9 mouse cellular contexts compared by ENCODE assay signal in genomic region chr2:156126992-156127391, GRCm38 (mm10). TPM values are rescaled to one million over a fixed set of nuclear protein-coding genes. Genes with fewer than 3 reads are reported as not detected.
DNase-seq lines count a peak whose midpoint lies in the region; ATAC-seq and TF ChIP-seq lines count a peak whose summit lies in the region.
"Had no signal": no experiment of that assay in that cellular context is flagged by ENCODE, and none has a peak within 500 bp of the region (broad histone marks: within the 10 kb centered on the region; RNA-seq: fewer than 3 reads in every experiment).

TSS of gene Gm28036 (minus strand) at chr2:156127092.

- no peak within 1 kb of the TSS for H3K4me3 ChIP-seq in layer of hippocampus, adult 2 months
- H3K4me3 ChIP-seq in embryonic facial prominence, embryonic 12.5 days: no peak within 1 kb of the TSS
- H3K4me3 ChIP-seq in hindbrain, embryonic 14.5 days (replicated peaks; ENCODE audit: low read length): no peak within 1 kb of the TSS
- H3K4me3 ChIP-seq in midbrain, embryonic 15.5 days: no peak within 1 kb of the TSS
- H3K4me3 ChIP-seq: liver, embryonic 13.5 days had no signal

- H3K4me2 ChIP-seq in embryonic facial prominence, embryonic 12.5 days (replicated peaks): no peak within 1 kb of the TSS
- H3K4me2 ChIP-seq in hindbrain, embryonic 14.5 days (replicated peaks): no peak within 1 kb of the TSS
- H3K4me2 ChIP-seq in midbrain, embryonic 15.5 days: no peak within 1 kb of the TSS
- H3K4me2 ChIP-seq: liver, embryonic 13.5 days had no signal

- no peaks in the 10 kb centered on the region for H3K27me3 ChIP-seq in embryonic facial prominence, embryonic 12.5 days
- H3K27me3 ChIP-seq in hindbrain, embryonic 14.5 days (ENCODE audit: control insufficient read depth, insufficient read depth, low read length): no peaks in the 10 kb centered on the region
- no peaks in the 10 kb centered on the region for H3K27me3 ChIP-seq in midbrain, embryonic 15.5 days (replicated peaks)
- H3K27me3 ChIP-seq: liver, embryonic 13.5 days had no signal

- DNase-seq in layer of hippocampus, adult 2 months (ENCODE audit: low spot score in 2 of 2): no peak
- no peak for DNase-seq in layer of hippocampus, adult 9-10 months (ENCODE audit: low spot score)
- no peak for DNase-seq in hindbrain, embryonic 14.5 days (ENCODE audit: low spot score)
- no peak for DNase-seq in urinary bladder, postnatal 4 days (ENCODE audit: low spot score in 2 of 2)
- DNase-seq in ovary, postnatal 14 days (ENCODE audit: low spot score): no peak
- no peak for DNase-seq in cerebellum, postnatal 25 days
- DNase-seq: liver, embryonic 13.5 days had no signal

- H3K9ac ChIP-seq in embryonic facial prominence, embryonic 12.5 days: no peak within 1 kb of the TSS
- H3K9ac ChIP-seq in hindbrain, embryonic 14.5 days: no peak within 1 kb of the TSS
- no peak within 1 kb of the TSS for H3K9ac ChIP-seq in midbrain, embryonic 15.5 days
- H3K9ac ChIP-seq: liver, embryonic 13.5 days had no signal

- ATAC-seq in embryonic facial prominence, embryonic 12.5 days (ENCODE audit: insufficient number of reproducible peaks, insufficient read depth, low FRiP score, low TSS enrichment): no peak
- no peak for ATAC-seq in hindbrain, embryonic 14.5 days (ENCODE audit: low FRiP score)
- ATAC-seq in midbrain, embryonic 15.5 days (replicated peaks): no peak

- WGBS in embryonic facial prominence, embryonic 12.5 days: 93% methylated on average over 5 of the region's 5 CpGs
- WGBS in hindbrain, embryonic 14.5 days: 93% methylated on average over 5 of the region's 5 CpGs
- 97% methylated on average over 5 of the region's 5 CpGs for WGBS in midbrain, embryonic 15.5 days

- H3K4me1 ChIP-seq in embryonic facial prominence, embryonic 12.5 days: no peaks in the 10 kb centered on the region
- H3K4me1 ChIP-seq in hindbrain, embryonic 14.5 days (replicated peaks; ENCODE audit: control insufficient read depth, insufficient read depth, low read length): no peaks in the 10 kb centered on the region
- no peaks in the 10 kb centered on the region for H3K4me1 ChIP-seq in midbrain, embryonic 15.5 days
- H3K4me1 ChIP-seq: liver, embryonic 13.5 days had no signal

- no peak within 1 kb of the TSS for H3K27ac ChIP-seq in layer of hippocampus, adult 2 months
- H3K27ac ChIP-seq in embryonic facial prominence, embryonic 12.5 days: no peak within 1 kb of the TSS
- no peak within 1 kb of the TSS for H3K27ac ChIP-seq in hindbrain, embryonic 14.5 days
- no peak within 1 kb of the TSS for H3K27ac ChIP-seq in midbrain, embryonic 15.5 days
- H3K27ac ChIP-seq: liver, embryonic 13.5 days had no signal

- TF ChIP-seq CTCF in layer of hippocampus, adult 2 months (conservative IDR thresholded peaks at IDR 0.05): no peak

- H3K36me3 ChIP-seq in embryonic facial prominence, embryonic 12.5 days: peaks cover 9% of the 10 kb centered on the region; the same call in 1 of the 2 replicates
- peaks cover 35% of the 10 kb centered on the region for H3K36me3 ChIP-seq in hindbrain, embryonic 14.5 days (replicated peaks; ENCODE audit: control insufficient read depth, insufficient read depth)
- H3K36me3 ChIP-seq in midbrain, embryonic 15.5 days (replicated peaks): peaks cover 12% of the 10 kb centered on the region; the same call in 1 of the 2 replicates

- H3K9me3 ChIP-seq in embryonic facial prominence, embryonic 12.5 days: no peaks in the 10 kb centered on the region
- H3K9me3 ChIP-seq in hindbrain, embryonic 14.5 days (ENCODE audit: control insufficient read depth, low read length): no peaks in the 10 kb centered on the region
- no peaks in the 10 kb centered on the region for H3K9me3 ChIP-seq in midbrain, embryonic 15.5 days
- H3K9me3 ChIP-seq: liver, embryonic 13.5 days had no signal

RNA-seq across cellular contexts. Expression of gene Gm28036, which starts in this region (rescaled TPM):
- total RNA-seq in layer of hippocampus, adult 2 months (2021): 10 to 100 TPM; 18.5 to 24.6 TPM
- polyA plus RNA-seq in embryonic facial prominence, embryonic 12.5 days (2016; fragmentation: Nextera tagmentation; extraction: Ambion mirVana): 16.8 and 17.6 TPM in 2 replicates
- polyA plus RNA-seq in hindbrain, embryonic 14.5 days (2014; fragmentation: Nextera tagmentation; extraction: Ambion mirVana): 12.3 and 14.2 TPM in 2 replicates
- polyA plus RNA-seq in midbrain, embryonic 15.5 days (2015; fragmentation: Nextera tagmentation; extraction: Ambion mirVana): 15.6 and 20.9 TPM in 2 replicates
